Mouse (Mus musculus): ENCODE measurements around the gene Plppr2.

DNA sequence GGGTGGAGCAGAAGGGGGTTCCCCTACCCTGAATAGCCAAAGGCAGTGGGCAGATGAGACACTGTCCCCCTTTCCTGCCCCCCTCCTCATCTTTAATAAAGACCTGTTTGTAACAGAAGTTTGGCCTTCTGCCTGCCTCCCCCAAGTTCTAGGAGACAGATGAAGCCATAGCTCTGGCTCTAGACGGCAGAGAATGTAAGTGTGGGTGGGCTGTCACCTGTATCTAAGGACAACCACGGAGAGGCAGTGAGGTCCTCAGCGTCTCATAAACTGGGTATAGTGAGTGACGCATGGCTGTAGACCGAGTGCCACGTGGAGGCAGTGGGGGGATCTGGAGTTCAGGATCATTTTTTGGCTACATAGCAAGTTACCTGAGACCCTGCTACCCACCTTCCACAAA is 12.0 kb downstream of the Plppr2 start:
- no peak for TF ChIP-seq EP300 (IDR thresholded peaks at IDR 0.05; ENCODE audit: insufficient read depth, low read depth, low read length)
- no peak for TF ChIP-seq CTCF (IDR thresholded peaks at IDR 0.05; ENCODE audit: low read depth, low read length)
- no peak for TF ChIP-seq POLR2A (IDR thresholded peaks at IDR 0.05; ENCODE audit: insufficient read depth, low read length)

Data from ES-Bruce4 (cell line).